Mouse (Mus musculus): ENCODE measurements around the gene Prx. TPM values are rescaled to one million over a fixed set of nuclear protein-coding genes. Genes with fewer than 3 reads are reported as not detected.

The Prx gene
- polyA plus RNA-seq, 2 experiments: 2.1 to 6.6 TPM

DNA sequence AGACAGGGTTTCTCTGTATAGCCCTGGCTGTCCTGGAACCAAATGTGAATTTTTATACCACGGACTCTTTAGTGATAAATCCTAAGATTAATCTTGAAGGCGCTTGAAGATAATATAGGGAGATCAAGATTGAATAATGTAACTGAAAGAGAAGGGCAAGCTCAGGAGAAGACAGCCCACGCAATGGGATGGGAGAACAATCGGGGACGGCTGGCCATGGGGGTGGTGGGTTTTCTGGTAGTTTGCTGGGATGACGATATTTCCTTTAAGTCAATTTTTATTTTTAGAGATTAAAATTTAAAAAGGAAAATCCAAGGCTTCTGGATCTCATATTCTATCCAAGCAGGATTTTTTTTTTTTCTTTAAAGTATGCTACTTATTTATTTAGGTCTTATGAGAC is 43.9 kb downstream of the Prx start:
- Histone ChIP-seq H3K9me3 (ENCODE audit: control insufficient read depth, low read length) (no peaks in the 10 kb centered on the region), H3K4me1 (ENCODE audit: control insufficient read depth, insufficient read depth, low read length) (peaks cover 10% of the 10 kb centered on the region; the same call in 1 of the 2 replicates), H3K36me3 (ENCODE audit: control insufficient read depth, insufficient read depth, low read length) (peaks cover 20% of the 10 kb centered on the region), H3K4me3 (replicated peaks; ENCODE audit: low read length) (peak overlapping the region; percentile 54), H3K9ac (ENCODE audit: low read depth, low read length, severe bottlenecking) (peak overlapping the region; percentile 59; the same call in 1 of the 2 replicates), H3K27me3 (ENCODE audit: control insufficient read depth, insufficient read depth, low read length) (no peaks in the 10 kb centered on the region), H3K4me2 (replicated peaks; ENCODE audit: low read depth, low read length, severe bottlenecking) (peak overlapping the region; percentile 71), H3K27ac (replicated peaks; ENCODE audit: low read depth, low read length) (no peak overlapping the region)
- WGBS: 56% methylated on average over 6 of the region's 6 CpGs
- no peak for TF ChIP-seq POLR2A (IDR thresholded peaks at IDR 0.05; ENCODE audit: borderline replicate concordance, extremely low read depth, insufficient read depth, insufficient read length)
- ATAC-seq (ENCODE audit: low FRiP score, low read depth) (peak; percentile 16; the same call in 1 of the 2 replicates), DNase-seq (ENCODE audit: low spot score) (no peak)

DNA sequence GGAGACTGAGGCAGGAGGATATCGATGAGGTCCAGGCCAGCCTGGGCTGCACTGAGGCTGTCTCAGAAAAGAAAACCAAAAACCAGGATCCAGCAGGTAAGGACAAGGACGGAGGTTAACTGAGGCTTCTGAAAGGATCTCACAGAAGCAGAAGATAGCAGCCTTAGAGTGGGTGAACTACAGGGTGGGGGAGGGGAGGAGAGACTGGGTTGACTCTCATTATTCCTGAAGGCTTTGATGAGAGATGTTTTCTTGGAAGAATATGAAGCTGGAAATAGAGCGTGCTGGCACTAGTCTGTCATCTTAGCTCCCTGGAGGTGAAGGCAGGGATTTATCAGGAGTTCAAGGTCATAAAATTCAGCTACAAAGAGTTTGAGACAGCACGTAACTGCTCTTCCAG is 44.7 kb downstream of the Prx start:
- DNase-seq (ENCODE audit: low spot score): no peak
- Histone ChIP-seq H3K27ac (replicated peaks; ENCODE audit: low read depth, low read length) (no peak overlapping the region), H3K9ac (ENCODE audit: low read depth, low read length, severe bottlenecking) (no peak overlapping the region), H3K27me3 (ENCODE audit: control insufficient read depth, insufficient read depth, low read length) (no peaks in the 10 kb centered on the region), H3K9me3 (ENCODE audit: control insufficient read depth, low read length) (no peaks in the 10 kb centered on the region), H3K36me3 (ENCODE audit: control insufficient read depth, insufficient read depth, low read length) (peaks cover 14% of the 10 kb centered on the region), H3K4me1 (ENCODE audit: control insufficient read depth, insufficient read depth, low read length) (peaks cover 10% of the 10 kb centered on the region; the same call in 1 of the 2 replicates), H3K4me2 (replicated peaks; ENCODE audit: low read depth, low read length, severe bottlenecking) (no peak overlapping the region), H3K4me3 (replicated peaks; ENCODE audit: low read length) (no peak overlapping the region)
- no peak for ATAC-seq (ENCODE audit: low FRiP score, low read depth)
- no peak for TF ChIP-seq POLR2A (IDR thresholded peaks at IDR 0.05; ENCODE audit: borderline replicate concordance, extremely low read depth, insufficient read depth, insufficient read length)
- WGBS: 73% methylated on average over 4 of the region's 4 CpGs

DNA sequence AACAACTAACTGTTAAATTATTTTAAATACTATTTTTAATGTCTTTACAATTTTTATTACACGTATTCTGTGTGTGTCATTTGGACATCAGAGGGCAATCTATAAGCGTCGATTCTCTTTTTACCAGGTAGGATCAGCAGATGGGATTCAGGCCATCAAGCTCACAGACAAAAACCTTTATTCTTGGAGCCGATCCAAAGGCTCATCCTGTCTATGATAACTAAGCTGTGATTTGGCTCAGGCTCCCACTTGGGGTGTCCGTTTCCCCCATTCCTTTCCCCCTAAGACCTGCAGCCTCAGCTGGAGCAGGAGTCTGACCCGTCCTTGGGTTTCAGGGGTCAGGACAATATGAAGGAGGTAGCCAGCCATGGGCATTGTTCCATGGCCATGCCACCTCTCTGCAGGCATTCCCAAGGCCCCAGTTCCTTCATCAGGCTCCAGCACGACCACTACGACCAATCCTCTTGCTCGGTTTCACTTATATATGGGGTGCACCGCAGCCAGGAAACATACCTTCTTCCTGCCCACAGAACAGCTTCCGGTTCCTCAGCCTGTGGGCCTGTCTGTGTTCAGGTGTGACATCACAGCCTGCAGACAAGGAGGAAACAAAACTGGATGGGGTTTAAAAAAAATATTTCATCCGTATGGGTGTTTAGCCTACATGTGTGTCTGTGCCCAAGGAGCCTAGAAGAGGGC is 45.7 kb downstream of the Prx start:
- no peak overlapping the region for H3K4me3 ChIP-seq (replicated peaks; ENCODE audit: low read length)
- no peaks in the 10 kb centered on the region for H3K27me3 ChIP-seq (ENCODE audit: control insufficient read depth, insufficient read depth, low read length)
- H3K4me2 ChIP-seq (replicated peaks; ENCODE audit: low read depth, low read length, severe bottlenecking): no peak overlapping the region
- no peak overlapping the region for H3K9ac ChIP-seq (ENCODE audit: low read depth, low read length, severe bottlenecking)
- peaks cover 8% of the 10 kb centered on the region; the same call in 1 of the 2 replicates for H3K36me3 ChIP-seq (ENCODE audit: control insufficient read depth, insufficient read depth, low read length)
- peaks cover 10% of the 10 kb centered on the region; the same call in 1 of the 2 replicates for H3K4me1 ChIP-seq (ENCODE audit: control insufficient read depth, insufficient read depth, low read length)
- H3K27ac ChIP-seq (replicated peaks; ENCODE audit: low read depth, low read length): no peak overlapping the region
- TF ChIP-seq POLR2A (IDR thresholded peaks at IDR 0.05; ENCODE audit: borderline replicate concordance, extremely low read depth, insufficient read depth, insufficient read length): no peak
- no peaks in the 10 kb centered on the region for H3K9me3 ChIP-seq (ENCODE audit: control insufficient read depth, low read length)
- whole genome bisulfite sequencing: 85% methylated on average over 12 of the region's 12 CpGs
- no peak for DNase-seq (ENCODE audit: low spot score)
- ATAC-seq (ENCODE audit: low FRiP score, low read depth): no peak

DNA sequence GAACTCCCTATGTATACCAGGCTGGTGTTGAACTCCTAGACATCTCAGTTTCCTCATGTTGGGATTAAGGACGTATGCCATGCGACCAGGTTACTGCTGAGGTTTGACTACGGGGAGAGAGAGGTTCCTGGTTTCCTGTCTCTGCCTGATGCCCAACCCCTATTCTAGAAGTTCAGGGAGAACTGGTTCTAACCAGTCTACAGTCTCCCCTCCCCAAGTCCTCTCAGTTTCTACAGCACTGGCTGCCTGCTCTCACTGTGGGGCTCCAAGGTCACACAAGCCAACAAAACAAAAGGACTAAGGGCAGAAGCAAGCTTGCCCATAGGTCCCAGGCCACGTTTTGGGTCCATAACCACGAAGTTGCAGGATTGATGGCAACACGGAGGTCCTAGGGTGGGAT is 50.5 kb downstream of the Prx start:
- no peaks in the 10 kb centered on the region for H3K9me3 ChIP-seq (ENCODE audit: control insufficient read depth, low read length)
- ATAC-seq (ENCODE audit: low FRiP score, low read depth) (no peak), DNase-seq (ENCODE audit: low spot score) (no peak)
- no peak overlapping the region for H3K4me2 ChIP-seq (replicated peaks; ENCODE audit: low read depth, low read length, severe bottlenecking)
- no peak overlapping the region for H3K4me3 ChIP-seq (replicated peaks; ENCODE audit: low read length)
- H3K27ac ChIP-seq (replicated peaks; ENCODE audit: low read depth, low read length): no peak overlapping the region
- peaks cover 4% of the 10 kb centered on the region; the same call in 1 of the 2 replicates for H3K4me1 ChIP-seq (ENCODE audit: control insufficient read depth, insufficient read depth, low read length)
- no peak overlapping the region for H3K9ac ChIP-seq (ENCODE audit: low read depth, low read length, severe bottlenecking)
- no peaks in the 10 kb centered on the region for H3K27me3 ChIP-seq (ENCODE audit: control insufficient read depth, insufficient read depth, low read length)
- TF ChIP-seq POLR2A (IDR thresholded peaks at IDR 0.05; ENCODE audit: borderline replicate concordance, extremely low read depth, insufficient read depth, insufficient read length): no peak
- 71% methylated on average over 6 of the region's 6 CpGs for whole genome bisulfite sequencing
- H3K36me3 ChIP-seq (ENCODE audit: control insufficient read depth, insufficient read depth, low read length): no peaks in the 10 kb centered on the region

DNA sequence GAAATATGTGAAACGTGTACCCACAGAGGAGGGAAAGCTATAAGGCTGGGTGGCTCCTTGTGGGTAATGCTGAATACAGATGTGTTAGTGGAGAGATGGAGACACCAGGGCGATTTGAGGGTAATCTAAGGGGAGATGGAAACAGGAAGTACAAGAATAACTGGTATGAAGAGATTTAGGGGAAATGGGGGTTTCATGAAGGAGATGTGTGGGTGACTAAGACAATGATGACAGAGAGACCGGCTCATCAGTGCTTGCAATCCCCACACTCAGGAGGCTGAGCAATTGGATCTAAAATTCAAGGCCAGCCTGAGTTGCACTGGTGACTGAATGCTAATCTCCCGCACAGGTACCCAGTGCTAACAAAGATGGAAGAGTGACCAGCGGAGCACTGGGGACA is 52.9 kb downstream of the Prx start:
- peak overlapping the region; percentile 65 for H3K9ac ChIP-seq (ENCODE audit: low read depth, low read length, severe bottlenecking)
- peaks cover 13% of the 10 kb centered on the region for H3K36me3 ChIP-seq (ENCODE audit: control insufficient read depth, insufficient read depth, low read length)
- H3K4me2 ChIP-seq (replicated peaks; ENCODE audit: low read depth, low read length, severe bottlenecking): peak overlapping the region; percentile 52
- H3K9me3 ChIP-seq (ENCODE audit: control insufficient read depth, low read length): no peaks in the 10 kb centered on the region
- peaks cover 4% of the 10 kb centered on the region; the same call in 1 of the 2 replicates for H3K4me1 ChIP-seq (ENCODE audit: control insufficient read depth, insufficient read depth, low read length)
- no peak for TF ChIP-seq POLR2A (IDR thresholded peaks at IDR 0.05; ENCODE audit: borderline replicate concordance, extremely low read depth, insufficient read depth, insufficient read length)
- WGBS: 57% methylated on average over 5 of the region's 5 CpGs
- DNase-seq (ENCODE audit: low spot score) (no peak), ATAC-seq (ENCODE audit: low FRiP score, low read depth) (no peak)
- H3K4me3 ChIP-seq (replicated peaks; ENCODE audit: low read length): peak overlapping the region; percentile 70
- H3K27me3 ChIP-seq (ENCODE audit: control insufficient read depth, insufficient read depth, low read length): no peaks in the 10 kb centered on the region
- no peak overlapping the region for H3K27ac ChIP-seq (replicated peaks; ENCODE audit: low read depth, low read length)
